Mouse (Mus musculus) spleen, postnatal 10 days (tissue): ENCODE measurements around the gene Gtpbp3.

Source experiments
- DNase-seq, 2 experiments: peaks; one replicate each; pipeline ENCODE4 v3.0.0; 2021 to 2022; ENCODE audit warnings: low spot score in 2 of 2

Gtpbp3 gene

GRCm38 (mm10) chr8:71487691-71488445, at the start of gene Gtpbp3:
Gtpbp3 (plus strand) TSS chr8:71488103.
- DNase-seq = peak; percentile 77 to 86

DNA sequence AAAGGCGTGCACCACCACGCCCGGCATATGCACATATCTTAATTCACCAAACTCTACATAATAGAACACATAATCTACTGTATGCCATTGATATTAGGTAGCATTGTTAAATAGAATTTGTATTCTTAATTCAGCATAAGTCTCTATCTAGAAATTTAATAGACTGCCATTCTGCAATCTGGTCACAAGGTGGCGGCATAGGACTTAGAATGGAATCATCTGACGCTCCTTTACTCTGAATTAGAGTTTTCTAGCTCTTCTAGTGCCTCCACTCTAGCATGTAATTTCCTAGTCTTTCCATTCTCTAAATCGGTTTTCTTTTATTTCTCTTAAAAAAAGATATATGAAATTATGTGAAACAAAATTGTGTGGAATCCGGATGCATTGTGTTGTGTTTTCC, 46.5 kb upstream of the Gtpbp3 start:
- peak; percentile 52 to 69 for DNase-seq

- no peak for DNase-seq
Measured at GRCm38 (mm10) chr8:71445096-71445495, 42.8 kb upstream of the Gtpbp3 start.

DNA sequence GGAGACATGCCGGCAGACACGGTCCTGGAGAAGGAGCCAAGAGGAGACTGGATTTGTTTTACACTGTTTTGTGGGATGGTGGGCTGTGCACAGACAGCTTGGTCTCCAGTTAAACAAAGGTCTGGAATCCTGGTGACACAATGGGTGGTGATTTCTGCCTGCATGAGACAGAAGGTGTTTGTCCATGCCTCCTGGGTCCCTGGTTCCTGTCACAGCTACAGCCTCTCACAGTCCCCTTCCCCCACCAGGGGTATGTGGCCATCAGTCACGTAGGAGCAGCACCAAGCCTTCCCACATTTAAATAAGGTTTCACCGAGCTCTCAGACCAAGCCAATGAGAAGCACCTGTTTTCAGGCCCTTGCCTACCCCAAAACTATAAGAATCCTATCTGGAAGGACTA, 36.6 kb upstream of the Gtpbp3 start:
- DNase-seq = no peak

- DNase-seq = no peak
Measured at GRCm38 (mm10) chr8:71451777-71452176, 36.1 kb upstream of the Gtpbp3 start.

GRCm38 (mm10) chr8:71452669-71453068, 35.2 kb upstream of the Gtpbp3 start:
- no peak for DNase-seq

DNA sequence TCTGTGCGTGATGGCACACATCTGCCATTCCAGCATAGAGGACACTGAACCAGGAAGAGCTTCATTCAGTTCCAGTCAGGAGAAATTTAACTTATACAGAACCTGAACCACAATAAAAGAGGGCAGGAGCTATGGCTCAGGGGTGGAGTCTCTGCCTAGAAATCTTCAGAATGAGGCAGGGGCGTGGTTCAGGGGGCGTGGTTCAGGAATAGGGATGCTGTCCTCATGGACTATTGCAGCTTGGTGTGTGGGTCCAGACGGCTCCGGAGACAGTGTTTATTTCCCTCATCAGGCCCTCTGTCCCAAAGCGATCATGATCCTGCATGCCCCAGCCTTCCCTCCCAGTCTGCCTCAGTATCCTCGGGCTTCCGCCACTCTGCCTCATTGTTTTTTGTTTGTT, 33.2 kb upstream of the Gtpbp3 start:
- DNase-seq = no peak

GRCm38 (mm10) chr8:71456906-71457305, 31.0 kb upstream of the Gtpbp3 start:
- DNase-seq = no peak

DNA sequence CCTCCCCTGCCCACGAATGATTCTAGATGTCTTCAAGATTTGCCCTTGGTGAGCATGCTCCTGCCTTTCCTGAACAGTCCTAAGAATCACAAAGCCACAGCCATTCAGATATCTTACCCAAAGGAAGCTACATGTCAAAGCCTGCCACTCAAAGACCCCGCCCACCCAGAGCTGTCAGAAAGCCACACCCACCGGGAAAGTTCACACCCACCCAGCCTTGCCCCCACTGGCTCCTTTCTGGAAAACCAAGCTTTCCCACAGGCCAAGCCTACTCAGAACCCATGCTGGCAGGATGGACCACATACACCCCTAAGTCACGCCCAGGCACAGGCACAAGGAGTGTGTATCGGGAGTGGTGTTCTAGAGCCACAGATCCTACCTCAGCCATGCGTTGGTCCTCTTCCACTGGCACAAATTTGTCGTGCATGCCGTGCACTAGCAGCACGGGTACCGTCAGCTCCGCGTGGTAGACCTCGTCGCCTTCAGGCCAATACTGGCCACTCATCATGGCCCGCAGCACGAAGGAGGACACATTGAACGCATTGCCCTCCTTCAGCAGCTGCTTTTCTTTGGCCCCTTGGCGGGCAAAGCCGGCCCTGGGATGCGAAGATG, 30.1 kb upstream of the Gtpbp3 start:
- peak in 1 of 2 experiments; percentile 19 for DNase-seq

DNA sequence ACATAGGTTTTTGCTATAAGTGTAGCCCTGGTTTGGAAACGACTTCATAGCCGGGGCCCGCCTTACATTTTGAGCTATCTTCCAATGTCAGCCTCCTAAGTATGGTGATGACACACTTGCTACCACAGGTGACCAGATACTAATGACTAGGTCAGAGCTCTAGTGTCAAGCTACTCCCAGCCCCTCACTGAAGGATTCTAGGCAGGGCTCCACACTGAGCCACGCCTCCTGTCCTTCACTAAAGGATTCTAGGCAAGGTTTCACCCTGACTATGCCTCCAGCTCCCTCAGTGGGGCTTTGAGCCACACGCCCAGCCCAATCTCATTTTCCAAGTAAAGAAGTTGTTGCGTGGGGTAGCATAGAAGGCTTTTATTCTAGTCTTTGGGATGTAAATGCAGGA, 27.2 kb upstream of the Gtpbp3 start:
- DNase-seq = no peak

DNA sequence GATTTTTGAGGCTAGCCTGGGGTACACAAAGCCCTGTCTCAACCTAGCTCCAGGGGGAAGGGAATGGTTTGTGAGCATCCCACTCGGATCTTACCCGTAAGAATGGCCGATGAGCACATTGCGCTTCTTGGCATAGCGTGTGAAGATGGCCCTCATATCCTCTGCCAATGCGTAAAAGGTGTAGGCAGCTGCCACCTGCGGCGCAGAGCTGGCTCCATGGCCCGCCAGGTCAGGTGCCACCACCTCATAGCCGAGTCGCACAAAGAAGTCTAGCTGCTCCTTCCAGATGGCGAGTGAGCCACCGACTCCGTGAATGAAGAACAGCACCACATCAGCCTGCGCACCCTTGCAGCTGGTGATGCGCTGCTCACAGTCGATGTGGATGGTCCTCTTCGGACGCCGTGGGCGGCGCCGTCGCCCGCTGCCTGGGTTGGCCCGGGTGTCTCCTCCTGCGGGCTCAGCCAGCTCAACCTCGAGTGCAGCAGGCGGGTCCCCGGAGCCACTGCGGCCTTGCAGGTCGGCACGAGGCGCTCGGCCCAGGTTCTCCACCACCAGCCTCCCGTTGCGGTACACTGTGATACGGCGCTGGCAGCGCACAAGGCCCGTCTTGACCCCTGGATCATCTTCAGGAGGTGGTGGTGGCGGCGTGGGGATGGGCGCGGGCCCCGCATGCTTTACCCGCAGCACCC, 26.6 kb upstream of the Gtpbp3 start:
- no peak for DNase-seq

DNA sequence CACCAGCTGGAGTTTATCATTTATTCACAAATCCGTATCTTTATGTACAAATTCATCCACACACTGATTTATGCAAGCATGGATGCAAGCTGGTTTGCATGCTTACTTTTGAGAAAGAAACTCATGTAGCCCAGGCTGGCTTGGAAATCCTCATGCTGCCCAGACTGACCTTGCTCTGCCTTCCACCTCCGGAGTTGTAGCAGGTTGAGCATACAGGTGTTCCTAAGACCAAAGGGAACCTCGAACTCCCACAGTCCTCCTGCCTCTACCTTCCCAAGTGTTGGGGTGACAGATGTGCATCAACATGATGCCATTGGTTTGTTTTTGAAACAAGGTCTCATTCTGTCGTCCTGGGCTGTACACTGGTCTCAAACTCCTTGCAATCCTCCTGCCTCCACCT, 25.7 kb upstream of the Gtpbp3 start:
- no peak for DNase-seq

GRCm38 (mm10) chr8:71462786-71463185, 25.1 kb upstream of the Gtpbp3 start:
- DNase-seq = peak in 1 of 2 experiments; percentile 68

DNA sequence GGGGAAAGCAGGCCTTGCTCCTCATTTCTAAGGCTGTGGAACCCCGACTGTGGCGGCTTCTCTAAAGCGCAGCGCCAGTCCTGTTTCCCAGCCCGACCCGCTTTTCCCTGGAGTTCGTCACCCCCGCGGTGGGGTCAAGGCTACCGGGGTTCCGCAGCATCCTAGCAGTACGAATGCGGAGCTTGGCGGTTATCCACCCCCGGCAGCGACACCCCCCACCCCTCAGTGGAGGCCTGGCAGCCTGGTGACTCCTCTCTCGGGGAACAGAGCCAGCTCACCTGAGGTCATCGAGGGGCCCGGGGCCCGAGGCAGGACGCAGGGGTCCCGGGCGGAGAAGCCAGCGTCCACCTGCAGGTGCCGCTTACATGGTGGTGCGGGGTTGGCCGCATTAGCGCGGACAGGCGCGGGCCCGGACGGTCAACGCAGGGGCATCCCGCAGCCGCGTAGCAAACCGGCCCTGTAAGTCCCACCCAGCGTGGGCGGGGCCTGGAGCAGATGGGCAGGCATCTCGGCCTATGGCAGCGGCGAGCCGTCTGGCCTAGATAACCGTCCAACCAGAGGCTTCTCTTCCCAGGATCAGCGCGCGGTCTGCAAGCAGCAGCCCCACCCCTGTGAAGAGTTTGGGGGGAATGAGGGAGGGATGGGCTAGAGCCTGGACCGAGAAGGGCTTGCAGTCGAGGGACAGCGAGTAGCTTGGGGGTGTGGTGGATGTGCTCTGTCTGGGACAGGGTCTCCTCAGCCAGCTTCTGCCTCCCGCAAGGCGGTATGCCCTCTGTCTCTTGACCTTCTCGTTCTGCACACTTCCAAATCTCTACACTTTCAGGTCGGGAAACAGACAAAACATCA, 24.5 kb upstream of the Gtpbp3 start, which contains the start of gene Abhd8:
Abhd8 (minus strand) TSS at position 468 of the 846 bp plus-strand sequence.
- peak; percentile 98 to 99 for DNase-seq

GRCm38 (mm10) chr8:71464513-71465500, 23.1 kb upstream of the Gtpbp3 start, which contains the start of gene Mrpl34:
Mrpl34 (plus strand) TSS chr8:71464959.
- DNase-seq = peak; percentile 97

GRCm38 (mm10) chr8:71465733-71466132, 22.2 kb upstream of the Gtpbp3 start:
- DNase-seq = no peak

- no peak for DNase-seq
Measured at GRCm38 (mm10) chr8:71466198-71466597, 21.7 kb upstream of the Gtpbp3 start.

DNA sequence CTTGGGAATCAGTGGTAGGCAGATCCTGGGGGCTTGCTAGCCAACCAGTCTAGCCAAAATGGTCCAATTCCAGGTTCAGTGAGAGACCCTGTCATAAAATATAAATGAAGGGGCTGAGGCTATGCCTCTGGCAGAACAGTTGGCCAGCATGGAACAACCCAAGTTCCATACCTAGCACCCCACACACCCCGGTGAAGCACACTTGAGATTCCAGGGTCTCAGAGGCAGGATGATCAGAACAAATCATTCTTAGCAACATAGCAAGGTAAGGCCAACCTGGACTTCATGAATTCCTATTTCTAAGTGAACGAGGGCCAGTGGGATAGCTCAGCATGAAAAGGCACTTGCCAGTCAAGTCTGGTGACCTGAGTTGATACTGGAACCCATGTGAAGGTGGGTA, 20.7 kb upstream of the Gtpbp3 start:
- no peak for DNase-seq

GRCm38 (mm10) chr8:71468001-71468400, 19.9 kb upstream of the Gtpbp3 start:
- DNase-seq = no peak

DNA sequence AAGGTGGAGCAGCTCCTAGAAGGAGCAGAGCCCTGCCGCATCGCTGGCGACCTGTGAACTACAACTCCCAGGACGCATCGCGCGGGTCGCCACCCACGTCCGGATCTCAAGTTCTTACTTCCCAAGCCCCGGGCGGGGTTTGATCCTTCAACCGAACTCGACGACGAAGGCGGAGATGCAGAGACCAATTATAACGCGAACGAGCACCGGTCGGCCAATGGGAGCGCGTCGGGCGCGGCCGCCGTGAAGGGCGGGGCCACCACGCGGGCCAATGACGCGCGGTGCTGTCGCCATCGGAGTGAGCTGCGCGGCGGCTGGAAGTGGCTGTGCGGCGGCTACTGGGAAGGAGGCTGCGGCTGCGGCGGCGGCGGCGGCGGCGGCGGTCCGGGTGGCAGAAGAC, 19.0 kb upstream of the Gtpbp3 start, which contains the start of gene Dda1:
Dda1 (plus strand) TSS at position 284 of the 400 bp plus-strand sequence.
- peak; percentile 89 to 97 for DNase-seq
